Mouse (Mus musculus) MEL (cell line): ENCODE data around the gene Kif26b.

Experiments used
- E2F4 ChIP-seq: IDR thresholded peaks from 2 replicates; pipeline ENCODE4 v1.6.1; 2011; ENCODE audit warnings: low read depth, low read length, improper control_type of control experiment, borderline replicate concordance
- NRF1 ChIP-seq: IDR thresholded peaks from 2 replicates; pipeline ENCODE4 v1.6.1; 2014; ENCODE audit warnings: low read depth, mild to moderate bottlenecking, inconsistent platforms, low read length, improper control_type of control experiment, moderate library complexity; ENCODE audit not compliant: poor library complexity, insufficient read depth, severe bottlenecking
- ZMIZ1 ChIP-seq: IDR thresholded peaks from 2 replicates; pipeline ENCODE4 v1.6.1; 2012; ENCODE audit warnings: low read depth, mild to moderate bottlenecking, inconsistent platforms, low read length, improper control_type of control experiment, moderate library complexity
- ZNF384 ChIP-seq: IDR thresholded peaks from 2 replicates; pipeline ENCODE4 v1.6.1; 2012; ENCODE audit warnings: low read depth, mild to moderate bottlenecking, inconsistent platforms, low read length, improper control_type of control experiment

GRCm38 (mm10) chr1:178980185-178980584, 451.3 kb downstream of the Kif26b start:
- TF ChIP-seq ZNF384 (no peak), NRF1 (no peak), E2F4 (no peak), ZMIZ1 (no peak)
